Mouse (Mus musculus) CH12.LX (cell line): ENCODE data around the gene Zhx3. TPM values are rescaled to one million over a fixed set of nuclear protein-coding genes. Genes with fewer than 3 reads are reported as not detected.

Experiments used
- DNase-seq: peaks from one replicate; pipeline ENCODE4 v3.0.0-alpha.2; 2013; ENCODE audit errors: extremely low read depth
- H3K27ac ChIP-seq: 2 replicates; pipeline ENCODE4 v1.5.1; 2012; ENCODE audit warnings: low read depth, mild to moderate bottlenecking, control low read depth, moderate library complexity; ENCODE audit not compliant: insufficient read depth
- H3K27me3 ChIP-seq: replicated peaks from 2 replicates; pipeline ENCODE3; 2012; ENCODE audit warnings: inconsistent platforms
- H3K36me3 ChIP-seq, 2 experiments: replicated peaks in 1 of 2; 2 replicates each; pipeline versions ENCODE3 to v1.6.1; 2012; ENCODE audit warnings: inconsistent platforms in 1 of 2, low read length in 1 of 2, mild to moderate bottlenecking in 1 of 2, mixed read lengths in 1 of 2, moderate library complexity in 1 of 2; ENCODE audit not compliant: control insufficient read depth in 1 of 2, insufficient read depth in 1 of 2
- H3K4me1 ChIP-seq, 2 experiments: 2 replicates each; pipeline ENCODE4 v1.6.1; 2012; ENCODE audit warnings: inconsistent platforms in 1 of 2, moderate library complexity in 1 of 2; ENCODE audit not compliant: insufficient read depth in 2 of 2, control insufficient read depth in 1 of 2
- H3K4me2 ChIP-seq: 2 replicates; pipeline ENCODE4 v1.6.1; 2012; ENCODE audit warnings: low read depth, mild to moderate bottlenecking, control low read depth; ENCODE audit not compliant: poor library complexity, insufficient read depth, severe bottlenecking
- H3K4me3 ChIP-seq, 3 experiments: fragments of 150-350 bp in 1 of 3; sonication (generic) in 1 of 3; replicated peaks in 1 of 3; 2 replicates each; pipeline versions ENCODE3 to v1.5.1; 2011 to 2012; ENCODE audit warnings: low read depth in 2 of 3, low read length in 2 of 3, mild to moderate bottlenecking in 2 of 3, moderate library complexity in 2 of 3, control low read depth in 1 of 3, improper control_type of control experiment in 1 of 3, inconsistent platforms in 1 of 3, mixed read lengths in 1 of 3; ENCODE audit not compliant: poor library complexity in 1 of 3
- H3K79me2 ChIP-seq: replicated peaks from 2 replicates; pipeline ENCODE4 v1.6.1; 2012; ENCODE audit warnings: mild to moderate bottlenecking, moderate library complexity; ENCODE audit not compliant: control insufficient read depth, poor library complexity, insufficient read depth, severe bottlenecking; ENCODE audit errors: extremely low read depth
- H3K9ac ChIP-seq: 2 replicates; pipeline ENCODE4 v1.6.1; 2012; ENCODE audit warnings: low read depth, mild to moderate bottlenecking, control low read depth, moderate library complexity; ENCODE audit not compliant: insufficient read depth
- H3K9me3 ChIP-seq: replicated peaks from 2 replicates; pipeline ENCODE3; 2012; ENCODE audit warnings: low read length, inconsistent platforms, mixed read lengths
- CHD1 ChIP-seq: IDR thresholded peaks from 2 replicates; pipeline ENCODE4 v1.6.1; 2012; ENCODE audit warnings: low read depth, low read length, improper control_type of control experiment, inconsistent platforms
- CTCF ChIP-seq, 2 experiments: IDR thresholded peaks in 1 of 2; conservative IDR thresholded peaks in 1 of 2; 2 replicates each; pipeline ENCODE4 v1.5.1; 2011 to 2012; ENCODE audit warnings: low read depth in 2 of 2, low read length in 2 of 2, improper control_type of control experiment in 1 of 2, inconsistent platforms in 1 of 2, mild to moderate bottlenecking in 1 of 2, moderate library complexity in 1 of 2
- E2F4 ChIP-seq: IDR thresholded peaks from 2 replicates; pipeline ENCODE4 v1.6.1; 2011; ENCODE audit warnings: low read depth, low read length, improper control_type of control experiment; ENCODE audit not compliant: insufficient replicate concordance
- EP300 ChIP-seq: IDR thresholded peaks from 2 replicates; pipeline ENCODE4 v1.6.1; 2011; ENCODE audit warnings: low read length, improper control_type of control experiment
- HCFC1 ChIP-seq: IDR thresholded peaks from 2 replicates; pipeline ENCODE4 v1.6.1; 2012; ENCODE audit warnings: low read depth, mild to moderate bottlenecking, inconsistent platforms, low read length, improper control_type of control experiment
- JUN ChIP-seq: IDR thresholded peaks from 2 replicates; pipeline ENCODE4 v1.6.1; 2011; ENCODE audit warnings: low read depth, mild to moderate bottlenecking, low read length, improper control_type of control experiment, moderate library complexity; ENCODE audit not compliant: insufficient read depth
- MAFK ChIP-seq: IDR thresholded peaks from 2 replicates; pipeline ENCODE4 v1.6.1; 2011; ENCODE audit warnings: low read length, improper control_type of control experiment; ENCODE audit not compliant: insufficient replicate concordance
- MAX ChIP-seq: IDR thresholded peaks from 2 replicates; pipeline ENCODE4 v1.6.1; 2011; ENCODE audit warnings: low read length, improper control_type of control experiment
- MXI1 ChIP-seq: IDR thresholded peaks from 2 replicates; pipeline ENCODE4 v1.6.1; 2011; ENCODE audit warnings: mild to moderate bottlenecking, low read depth, low read length, improper control_type of control experiment
- NRF1 ChIP-seq: IDR thresholded peaks from 2 replicates; pipeline ENCODE4 v1.6.1; 2014; ENCODE audit warnings: low read depth, mild to moderate bottlenecking, inconsistent platforms, low read length, improper control_type of control experiment, moderate library complexity
- POLR2A ChIP-seq: IDR thresholded peaks from 2 replicates; pipeline ENCODE4 v1.6.1; 2011; ENCODE audit warnings: low read depth, mild to moderate bottlenecking, improper control_type of control experiment, low read length
- RAD21 ChIP-seq: IDR thresholded peaks from 2 replicates; pipeline ENCODE4 v1.6.1; 2011; ENCODE audit warnings: low read depth, mild to moderate bottlenecking, low read length, improper control_type of control experiment, moderate library complexity
- RCOR1 ChIP-seq: conservative IDR thresholded peaks from 2 replicates; pipeline ENCODE4 v1.6.1; 2012; ENCODE audit warnings: low read depth, mild to moderate bottlenecking, inconsistent platforms, low read length, improper control_type of control experiment
- SIN3A ChIP-seq: IDR thresholded peaks from 2 replicates; pipeline ENCODE4 v1.6.1; 2012; ENCODE audit warnings: low read length, improper control_type of control experiment, inconsistent platforms
- SMC3 ChIP-seq: IDR thresholded peaks from 2 replicates; pipeline ENCODE4 v1.6.1; 2011; ENCODE audit warnings: low read depth, low read length, improper control_type of control experiment
- TBP ChIP-seq: conservative IDR thresholded peaks from 2 replicates; pipeline ENCODE4 v1.6.1; 2011; ENCODE audit warnings: low read depth, low read length, improper control_type of control experiment
- TCF12 ChIP-seq: IDR thresholded peaks from 2 replicates; pipeline ENCODE4 v1.6.1; 2014; ENCODE audit warnings: low read depth, mild to moderate bottlenecking, inconsistent platforms, low read length, improper control_type of control experiment
- USF2 ChIP-seq: conservative IDR thresholded peaks from 2 replicates; pipeline ENCODE4 v1.6.1; 2011; ENCODE audit warnings: low read depth, low read length, improper control_type of control experiment
- ZKSCAN1 ChIP-seq: IDR thresholded peaks from 2 replicates; pipeline ENCODE4 v1.6.1; 2012; ENCODE audit warnings: low read depth, inconsistent platforms, low read length, improper control_type of control experiment, borderline replicate concordance
- ZMIZ1 ChIP-seq: IDR thresholded peaks from 2 replicates; pipeline ENCODE4 v1.6.1; 2012; ENCODE audit warnings: low read depth, mild to moderate bottlenecking, inconsistent platforms, low read length, improper control_type of control experiment
- ZNF384 ChIP-seq: IDR thresholded peaks from 2 replicates; pipeline ENCODE4 v1.6.1; 2012; ENCODE audit warnings: low read depth, low read length, improper control_type of control experiment, inconsistent platforms
- dilution Hi-C: fragments of 300-500 bp; cut with MboI; formaldehyde crosslinking; loops from 2 replicates; pipeline ENCODE4 v1.14.3; 2020; ENCODE audit warnings: low sequenced_read_pairs; ENCODE audit not compliant: extremely low pct_unique_long_range_greater_than_20kb, extremely low pct_ligation_motif_present
- in situ Hi-C: fragments of 300-500 bp; cut with MboI; formaldehyde crosslinking; loops from 3 replicates; pipeline ENCODE4 v1.14.3; 2019; ENCODE audit warnings: low sequenced_read_pairs, low pct_ligation_motif_present, low pct_unique_long_range_greater_than_20kb, mixed read lengths
- polyA plus RNA-seq: library from polyadenylated mRNA; unstranded; fragments of >175 nt; gene quantifications from 2 replicates; pipeline ENCODE4 v1.2.1, GENCODE M21; 2012; ENCODE audit warnings: low read depth; ENCODE audit not compliant: insufficient read length
- total RNA-seq, 2 experiments: library from RNA; depleted of rRNA; stranded (reverse); fragments of 300-350 nt in 1 of 2; fragments of >200 nt in 1 of 2; gene quantifications; 2 replicates each; pipeline ENCODE4 v1.2.3; 2012 to 2014

Zhx3 gene
- total and polyA plus RNA-seq, 3 experiments, result 1.3 to 4.2 (median 2.6) TPM

DNA sequence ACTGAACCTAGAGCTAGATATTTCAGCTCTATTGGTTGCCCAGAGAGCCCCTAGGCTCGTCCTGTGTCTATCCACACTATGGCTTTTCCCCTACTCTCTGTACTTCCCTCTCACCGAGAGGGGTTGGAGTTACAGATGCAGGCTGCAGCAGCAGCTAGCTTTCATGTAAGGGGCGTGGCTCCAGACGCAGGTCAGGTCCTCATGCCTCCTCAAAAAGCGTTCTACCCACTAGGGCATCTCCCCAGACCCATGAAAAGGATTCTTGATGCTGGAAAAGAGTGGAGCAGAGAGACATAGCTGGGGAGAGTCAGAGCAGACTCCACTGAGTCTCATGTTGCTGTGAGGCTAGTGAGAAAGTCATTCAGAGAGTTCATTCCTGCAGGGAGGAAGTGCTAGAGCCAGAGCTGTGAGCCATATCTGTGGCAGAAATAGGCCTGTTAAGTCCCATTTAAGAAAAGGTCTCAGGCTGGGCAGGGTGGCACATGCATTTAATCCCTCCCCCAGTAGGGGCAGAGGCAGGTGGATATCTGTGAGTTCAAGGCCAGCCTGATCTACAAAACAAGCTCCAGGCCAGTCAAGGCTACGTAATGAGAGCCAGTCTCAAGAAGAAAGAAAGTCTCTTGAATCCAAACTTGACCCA, 8.8 kb upstream of the Zhx3 start:
- H3K9ac ChIP-seq, result no peak overlapping the region
- TF ChIP-seq CTCF (conservative IDR thresholded peaks at IDR 0.05 in 1 of 2, IDR thresholded peaks at IDR 0.05 in 1 of 2; ENCODE audit: low read depth in 2 of 2, low read length in 2 of 2), result no peak
- no peak overlapping the region for H3K4me3 ChIP-seq
- no peaks in the 10 kb centered on the region for H3K9me3 ChIP-seq
- no peaks in the 10 kb centered on the region for H3K79me2 ChIP-seq
- H3K4me1 ChIP-seq, result peaks cover 0 to 8% of the 10 kb centered on the region in 2 experiments; a peak in 2 of 4 replicates
- no peak for DNase-seq
- dilution Hi-C loops (no loop called here), in situ Hi-C loops (loop anchor here (5.0 to 10.0 kb wide), 2 partner anchors 167 to 279 kb away; no protein-coding TSS in a partner anchor)
- H3K27ac ChIP-seq, result no peak overlapping the region
- H3K4me2 ChIP-seq, result no peak overlapping the region
- H3K36me3 ChIP-seq, result no peaks in the 10 kb centered on the region
- H3K27me3 ChIP-seq, result no peaks in the 10 kb centered on the region

- Histone ChIP-seq H3K36me3 (no peaks in the 10 kb centered on the region), H3K9me3 (peaks cover 5% of the 10 kb centered on the region), H3K4me1 (peaks cover 0 to 8% of the 10 kb centered on the region in 2 experiments; a peak in 2 of 4 replicates), H3K27me3 (no peaks in the 10 kb centered on the region), H3K4me2 (no peak within 1 kb of the TSS), H3K9ac (no peak within 1 kb of the TSS), H3K4me3 (no peak within 1 kb of the TSS), H3K27ac (no peak within 1 kb of the TSS), H3K79me2 (no peaks in the 10 kb centered on the region)
- DNase-seq, result no peak
- in situ Hi-C loops, result loop anchor here (5.0 to 10.0 kb wide), 2 partner anchors 166 to 278 kb away; no protein-coding TSS in a partner anchor
- TF ChIP-seq EP300, result no peak
- no peak for TF ChIP-seq ZKSCAN1
- no peak for TF ChIP-seq ZMIZ1
- TF ChIP-seq HCFC1, result no peak
- no peak for TF ChIP-seq RCOR1
- TF ChIP-seq POLR2A, result no peak
- no peak for TF ChIP-seq NRF1
- TF ChIP-seq SIN3A, result no peak
- TF ChIP-seq TBP, result no peak
- TF ChIP-seq E2F4, result no peak
- TF ChIP-seq MAFK, result no peak
- no peak for TF ChIP-seq CHD1
- no peak for TF ChIP-seq MAX
- TF ChIP-seq ZNF384, result no peak
- no peak for TF ChIP-seq JUN
- TF ChIP-seq RAD21, result no peak
- no peak for TF ChIP-seq USF2
- TF ChIP-seq MXI1, result no peak
- TF ChIP-seq SMC3, result no peak
- no peak for TF ChIP-seq TCF12
- dilution Hi-C loops, result no loop called here
Observed at GRCm38 (mm10) chr2:160880453-160881195, 7.8 kb upstream of the Zhx3 start, which contains the start of gene Lpin3. TSS of gene Lpin3 (plus strand) at chr2:160880670.
